Mouse (Mus musculus): ENCODE measurements around the gene Fam83f. TPM values are rescaled to one million over a fixed set of nuclear protein-coding genes. Genes with fewer than 3 reads are reported as not detected.

The Fam83f gene
- polyA plus RNA-seq, 1 experiment, result 0.50 TPM

DNA sequence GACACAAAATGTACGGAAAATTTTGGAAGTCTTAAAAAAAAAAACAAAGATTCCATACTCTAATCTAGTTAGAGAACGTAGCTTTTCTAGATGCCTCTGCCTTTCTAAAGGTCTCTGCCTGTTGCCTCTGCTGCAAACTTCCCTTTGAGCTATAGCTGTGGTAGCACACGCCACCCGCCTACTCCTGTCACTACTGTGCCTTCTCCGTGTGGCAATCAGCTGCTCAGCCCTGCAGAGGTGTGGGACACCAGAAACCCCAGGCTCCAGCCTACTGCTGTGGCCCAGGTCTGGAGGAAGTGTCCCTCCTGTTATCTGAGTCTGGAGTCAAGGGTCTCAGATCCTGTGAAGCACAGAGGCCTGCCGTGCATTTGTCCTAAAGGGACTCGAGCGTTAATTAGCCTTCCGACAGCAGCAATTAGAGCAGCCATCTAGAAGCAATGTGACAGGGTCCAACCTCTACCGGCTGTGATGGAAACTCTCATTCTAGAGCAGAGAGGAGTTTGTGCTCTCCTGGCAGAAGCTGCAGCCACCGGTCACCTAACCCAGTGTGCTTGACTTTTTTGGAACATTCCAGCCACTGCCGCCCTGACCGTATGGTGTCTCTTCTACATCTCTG is 34.8 kb upstream of the Fam83f start:
- Histone ChIP-seq H3K27ac (ENCODE audit: insufficient read depth, low read length) (no peak overlapping the region), H3K4me3 (ENCODE audit: insufficient read depth, low read length) (no peak overlapping the region)
- TF ChIP-seq POLR2A (IDR thresholded peaks at IDR 0.05; ENCODE audit: extremely low read depth, insufficient read depth, low read length) (no peak), CTCF (IDR thresholded peaks at IDR 0.05; ENCODE audit: extremely low read depth, insufficient read depth, low read length) (no peak)

DNA sequence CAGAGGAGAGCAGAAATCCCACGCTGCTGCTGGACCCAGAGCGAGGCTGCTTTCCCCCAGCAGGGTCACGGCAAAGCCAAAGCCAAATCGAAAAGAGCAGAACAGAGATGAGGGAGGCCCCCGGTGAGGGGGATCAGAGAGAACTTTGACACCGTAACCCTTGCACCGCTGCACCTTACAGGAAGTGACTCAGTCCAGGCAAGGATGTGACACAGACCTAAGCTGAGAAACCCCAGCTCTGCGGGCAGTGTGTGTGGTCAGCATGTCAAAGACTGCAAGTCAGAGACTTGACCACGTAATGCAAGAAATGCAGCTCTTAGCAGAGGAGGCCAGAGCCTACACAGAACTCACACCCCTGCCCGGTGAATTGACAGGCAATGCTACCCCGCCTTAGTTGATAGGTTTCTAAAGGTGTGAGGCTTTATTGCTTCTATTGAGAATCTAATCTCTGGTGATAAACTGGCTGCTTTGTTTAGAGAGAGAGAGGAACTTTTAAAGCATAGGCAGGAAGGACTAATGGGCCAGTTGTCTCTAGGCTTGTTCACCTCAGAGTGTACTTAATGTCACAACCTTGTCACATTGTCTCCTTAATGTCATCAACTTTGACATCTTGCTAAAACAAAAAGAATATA is 32.5 kb upstream of the Fam83f start:
- Histone ChIP-seq H3K4me1 (ENCODE audit: control insufficient read depth, insufficient read depth, low read length) (peaks cover 3% of the 10 kb centered on the region; the same call in 1 of the 2 replicates), H3K4me3 (ENCODE audit: insufficient read depth, low read length) (no peak overlapping the region), H3K27ac (ENCODE audit: insufficient read depth, low read length) (no peak overlapping the region)
- TF ChIP-seq CTCF (IDR thresholded peaks at IDR 0.05; ENCODE audit: extremely low read depth, insufficient read depth, low read length) (no peak), POLR2A (IDR thresholded peaks at IDR 0.05; ENCODE audit: extremely low read depth, insufficient read depth, low read length) (no peak)

More for the DNA sequence above, 34.8 kb upstream of the Fam83f start:
- peaks cover 11% of the 10 kb centered on the region for H3K4me1 ChIP-seq (ENCODE audit: control insufficient read depth, insufficient read depth, low read length)

DNA sequence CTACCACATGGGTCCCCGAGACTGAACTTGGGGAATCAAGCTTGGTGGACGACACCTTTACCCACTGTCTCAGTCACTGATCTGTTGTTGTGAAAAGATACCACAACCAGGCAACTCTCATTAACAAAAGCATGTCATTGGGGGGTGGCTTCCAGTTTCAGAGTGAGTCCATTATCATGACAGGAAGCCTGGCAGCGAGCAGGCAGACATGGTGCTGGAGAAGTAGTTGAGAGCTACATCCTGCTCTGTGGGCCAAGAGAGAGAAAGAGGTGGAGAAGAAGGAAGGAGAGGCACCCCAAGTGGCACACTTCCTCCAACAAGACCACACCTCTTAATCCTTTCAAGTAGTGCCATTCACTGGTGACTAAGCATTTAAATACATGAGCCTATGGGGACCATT is 31.8 kb upstream of the Fam83f start:
- Histone ChIP-seq H3K4me1 (ENCODE audit: control insufficient read depth, insufficient read depth, low read length) (peaks cover 3% of the 10 kb centered on the region; the same call in 1 of the 2 replicates), H3K4me3 (ENCODE audit: insufficient read depth, low read length) (no peak overlapping the region), H3K27ac (ENCODE audit: insufficient read depth, low read length) (no peak overlapping the region)
- TF ChIP-seq POLR2A (IDR thresholded peaks at IDR 0.05; ENCODE audit: extremely low read depth, insufficient read depth, low read length), result no peak
- TF ChIP-seq CTCF (IDR thresholded peaks at IDR 0.05; ENCODE audit: extremely low read depth, insufficient read depth, low read length), result no peak

DNA sequence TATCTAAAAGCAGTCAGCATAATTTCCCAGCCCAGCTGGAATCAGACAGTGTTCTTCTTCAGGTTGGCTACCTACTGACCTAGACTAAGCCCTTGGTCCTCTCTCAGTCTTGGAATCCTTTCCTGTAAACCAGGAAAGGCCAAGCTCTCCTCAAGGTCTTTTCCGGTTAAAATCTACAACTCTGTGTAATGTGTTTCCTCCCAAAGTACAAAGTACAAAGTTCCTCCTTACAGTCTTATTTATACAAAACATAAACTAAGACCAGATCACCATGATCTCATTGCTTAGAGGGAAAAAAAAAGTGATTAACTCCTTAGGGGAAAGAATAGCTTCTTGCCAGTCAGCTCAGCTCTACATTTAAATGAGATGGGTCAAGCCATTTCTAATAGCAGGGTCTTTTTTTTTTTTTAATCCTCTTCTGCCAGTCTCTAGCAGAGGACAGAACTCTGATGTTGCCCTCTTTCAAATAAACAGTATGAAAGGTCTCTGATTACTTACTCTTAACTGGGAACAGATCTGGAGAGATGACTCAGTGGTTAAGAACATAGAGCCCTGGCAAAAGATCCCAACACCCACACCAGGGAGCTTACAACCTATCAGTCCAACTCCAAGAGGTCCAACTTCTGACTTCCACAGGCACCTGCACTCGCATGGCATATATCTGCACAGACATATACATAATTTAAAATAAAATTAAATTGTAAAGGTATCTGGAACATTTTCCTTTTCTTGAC is 29.8 kb upstream of the Fam83f start:
- Histone ChIP-seq H3K27ac (ENCODE audit: insufficient read depth, low read length) (no peak overlapping the region), H3K4me1 (ENCODE audit: control insufficient read depth, insufficient read depth, low read length) (peaks cover under 1% of the 10 kb centered on the region; the same call in 1 of the 2 replicates), H3K4me3 (ENCODE audit: insufficient read depth, low read length) (no peak overlapping the region)
- TF ChIP-seq CTCF (IDR thresholded peaks at IDR 0.05; ENCODE audit: extremely low read depth, insufficient read depth, low read length), result no peak
- TF ChIP-seq POLR2A (IDR thresholded peaks at IDR 0.05; ENCODE audit: extremely low read depth, insufficient read depth, low read length), result no peak

DNA sequence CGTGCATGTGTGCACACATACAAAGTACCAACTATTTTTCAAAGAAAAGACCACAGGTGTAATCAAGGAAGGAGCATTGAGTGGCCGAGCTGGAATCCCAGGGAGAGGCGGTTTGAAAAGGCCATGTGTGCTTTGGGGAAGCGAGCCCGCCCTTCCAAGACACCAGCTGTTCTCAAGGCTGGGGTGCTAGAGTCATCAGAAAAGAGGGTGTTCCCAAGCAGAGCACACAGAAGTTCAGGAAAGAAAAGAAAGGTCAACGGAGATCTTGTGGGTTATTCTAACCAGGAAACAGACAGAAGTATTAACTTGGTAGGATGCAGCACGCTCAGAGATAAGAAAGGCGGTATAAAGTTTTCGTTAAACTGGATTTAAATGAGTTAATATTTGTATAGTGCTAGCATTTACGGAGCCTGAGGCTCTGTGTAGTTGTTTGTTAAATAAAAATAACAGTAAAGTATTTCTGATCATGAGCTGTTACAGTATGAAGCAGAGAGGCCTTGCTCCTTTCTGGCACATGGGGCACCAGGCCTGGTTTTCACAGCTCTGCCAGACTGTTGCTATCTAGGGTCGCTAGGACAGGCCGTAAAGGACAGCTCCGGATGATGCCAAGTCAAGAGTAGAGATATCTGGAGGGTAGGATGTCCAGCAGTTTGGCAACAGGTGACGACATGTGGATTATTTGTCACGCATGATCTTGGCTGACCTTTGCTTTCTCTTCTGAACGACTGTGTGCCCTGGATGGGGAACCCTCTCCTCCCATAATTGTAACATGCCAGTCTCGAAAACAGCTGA is 26.4 kb upstream of the Fam83f start:
- TF ChIP-seq POLR2A (IDR thresholded peaks at IDR 0.05; ENCODE audit: extremely low read depth, insufficient read depth, low read length), result no peak
- no peak for TF ChIP-seq CTCF (IDR thresholded peaks at IDR 0.05; ENCODE audit: extremely low read depth, insufficient read depth, low read length)

GRCm38 (mm10) chr15:80648977-80649606 is 22.6 kb upstream of the Fam83f start:
- no peak overlapping the region for H3K27ac ChIP-seq (ENCODE audit: insufficient read depth, low read length)
- no peak overlapping the region for H3K4me3 ChIP-seq (ENCODE audit: insufficient read depth, low read length)
- peaks cover 4% of the 10 kb centered on the region; the same call in 1 of the 2 replicates for H3K4me1 ChIP-seq (ENCODE audit: control insufficient read depth, insufficient read depth, low read length)
- TF ChIP-seq CTCF (IDR thresholded peaks at IDR 0.05; ENCODE audit: extremely low read depth, insufficient read depth, low read length), result peak; percentile 31; the same call in 1 of the 2 replicates
- TF ChIP-seq POLR2A (IDR thresholded peaks at IDR 0.05; ENCODE audit: extremely low read depth, insufficient read depth, low read length), result no peak

More for the DNA sequence above, 26.4 kb upstream of the Fam83f start:
- Histone ChIP-seq H3K27ac (ENCODE audit: insufficient read depth, low read length) (no peak overlapping the region), H3K4me1 (ENCODE audit: control insufficient read depth, insufficient read depth, low read length) (peaks cover 2% of the 10 kb centered on the region; the same call in 1 of the 2 replicates), H3K4me3 (ENCODE audit: insufficient read depth, low read length) (no peak overlapping the region)

GRCm38 (mm10) chr15:80650412-80650811 is 21.2 kb upstream of the Fam83f start:
- TF ChIP-seq CTCF (IDR thresholded peaks at IDR 0.05; ENCODE audit: extremely low read depth, insufficient read depth, low read length), result no peak
- TF ChIP-seq POLR2A (IDR thresholded peaks at IDR 0.05; ENCODE audit: extremely low read depth, insufficient read depth, low read length), result no peak
- Histone ChIP-seq H3K4me1 (ENCODE audit: control insufficient read depth, insufficient read depth, low read length) (peaks cover 4% of the 10 kb centered on the region; the same call in 1 of the 2 replicates), H3K27ac (ENCODE audit: insufficient read depth, low read length) (no peak overlapping the region), H3K4me3 (ENCODE audit: insufficient read depth, low read length) (no peak overlapping the region)

DNA sequence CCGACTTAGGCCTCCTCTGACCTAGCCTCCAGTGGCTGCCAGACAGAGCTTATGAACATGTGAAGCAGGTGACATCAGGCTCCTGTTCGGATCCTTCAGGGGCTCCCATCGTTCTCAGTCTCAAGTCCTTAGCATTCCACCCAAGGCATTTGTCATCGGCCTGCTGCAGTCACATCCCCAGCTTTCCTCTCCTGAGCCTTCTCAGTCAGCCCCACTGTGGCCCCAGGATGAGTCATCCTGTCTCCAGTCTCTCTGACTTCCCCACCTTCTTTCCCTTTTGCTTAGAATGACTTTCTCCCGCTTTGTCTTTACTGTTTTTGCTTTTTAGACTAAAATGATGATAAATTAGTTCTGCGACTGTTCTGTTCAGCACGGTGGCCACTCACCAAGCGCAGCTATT is 17.8 kb upstream of the Fam83f start:
- no peak overlapping the region for H3K27ac ChIP-seq (ENCODE audit: insufficient read depth, low read length)
- no peak for TF ChIP-seq CTCF (IDR thresholded peaks at IDR 0.05; ENCODE audit: extremely low read depth, insufficient read depth, low read length)
- peaks cover 11% of the 10 kb centered on the region for H3K4me1 ChIP-seq (ENCODE audit: control insufficient read depth, insufficient read depth, low read length)
- H3K4me3 ChIP-seq (ENCODE audit: insufficient read depth, low read length), result no peak overlapping the region

Measured in cortical plate, adult 2 months (tissue).